Mouse (Mus musculus) MEL (cell line): ENCODE measurements around the gene Kifc1. TPM values are rescaled to one million over a fixed set of nuclear protein-coding genes. Genes with fewer than 3 reads are reported as not detected.

Source experiments
- DNase-seq: peaks from one replicate; pipeline ENCODE4 v3.0.0; 2011; ENCODE audit warnings: low read depth, low spot score
- H3K27ac ChIP-seq: 2 replicates; pipeline ENCODE4 v1.5.1; 2012; ENCODE audit warnings: low read depth, mild to moderate bottlenecking, control low read depth, low read length, moderate library complexity; ENCODE audit not compliant: control insufficient read depth
- H3K27me3 ChIP-seq, 2 experiments: fragments of 150-350 bp in 1 of 2; sonication (generic) in 1 of 2; 2 replicates each; pipeline ENCODE4 v1.6.1; 2012; ENCODE audit warnings: low read length in 2 of 2, mild to moderate bottlenecking in 2 of 2, improper control_type of control experiment in 1 of 2, moderate library complexity in 1 of 2; ENCODE audit not compliant: insufficient read depth in 2 of 2, control insufficient read depth in 1 of 2
- H3K36me3 ChIP-seq, 2 experiments: 2 replicates each; pipeline ENCODE4 v1.6.1; 2012 to 2014; ENCODE audit warnings: low read length in 2 of 2, improper control_type of control experiment in 1 of 2, inconsistent platforms in 1 of 2, mild to moderate bottlenecking in 1 of 2; ENCODE audit not compliant: insufficient read depth in 2 of 2, control insufficient read depth in 1 of 2
- H3K4me1 ChIP-seq, 2 experiments: fragments of 150-350 bp in 1 of 2; sonication (generic) in 1 of 2; 2 replicates each; pipeline ENCODE4 v1.6.1; 2012; ENCODE audit warnings: low read length in 2 of 2, improper control_type of control experiment in 1 of 2, mild to moderate bottlenecking in 1 of 2; ENCODE audit not compliant: insufficient read depth in 2 of 2, control insufficient read depth in 1 of 2
- H3K4me3 ChIP-seq, 2 experiments: fragments of 150-350 bp in 1 of 2; sonication (generic) in 1 of 2; 2 replicates each; pipeline ENCODE4 v1.5.1; 2012; ENCODE audit warnings: low read depth in 2 of 2, low read length in 2 of 2, mild to moderate bottlenecking in 2 of 2, moderate library complexity in 2 of 2, control low read depth in 1 of 2, improper control_type of control experiment in 1 of 2; ENCODE audit not compliant: control insufficient read depth in 1 of 2, insufficient read depth in 1 of 2
- H3K79me2 ChIP-seq: 2 replicates; pipeline ENCODE4 v1.6.1; 2012; ENCODE audit warnings: mild to moderate bottlenecking, low read length, moderate library complexity; ENCODE audit not compliant: control insufficient read depth, poor library complexity, insufficient read depth
- H3K9ac ChIP-seq: 2 replicates; pipeline ENCODE4 v1.6.1; 2012; ENCODE audit warnings: low read depth, mild to moderate bottlenecking, control low read depth, low read length, moderate library complexity; ENCODE audit not compliant: control insufficient read depth, poor library complexity, severe bottlenecking
- H3K9me3 ChIP-seq: fragments of 150-350 bp; sonication (generic); replicated peaks from 2 replicates; pipeline ENCODE4 v1.6.1; 2012; ENCODE audit warnings: mild to moderate bottlenecking, low read length, improper control_type of control experiment, moderate library complexity; ENCODE audit not compliant: insufficient read depth
- BHLHE40 ChIP-seq: IDR thresholded peaks from 2 replicates; pipeline ENCODE4 v1.6.1; 2012; ENCODE audit warnings: low read depth, mild to moderate bottlenecking, inconsistent platforms, low read length, improper control_type of control experiment, borderline replicate concordance
- CTCF ChIP-seq, 3 experiments: IDR thresholded peaks in 2 of 3; conservative IDR thresholded peaks in 1 of 3; 2 replicates each; pipeline ENCODE4 v1.5.1; 2011 to 2012; ENCODE audit warnings: low read length in 3 of 3, low read depth in 2 of 3, mild to moderate bottlenecking in 2 of 3, improper control_type of control experiment in 1 of 3, inconsistent platforms in 1 of 3, mixed read lengths in 1 of 3, moderate library complexity in 1 of 3; ENCODE audit not compliant: control insufficient read depth in 1 of 3, insufficient read depth in 1 of 3, poor library complexity in 1 of 3, severe bottlenecking in 1 of 3
- E2F4 ChIP-seq: IDR thresholded peaks from 2 replicates; pipeline ENCODE4 v1.6.1; 2011; ENCODE audit warnings: low read depth, low read length, improper control_type of control experiment, borderline replicate concordance
- ELF1 ChIP-seq: IDR thresholded peaks from 2 replicates; pipeline ENCODE4 v1.6.1; 2014; ENCODE audit warnings: low read depth, mild to moderate bottlenecking, inconsistent platforms, low read length, improper control_type of control experiment, moderate library complexity
- ETS1 ChIP-seq: IDR thresholded peaks from 2 replicates; pipeline ENCODE4 v1.6.1; 2012; ENCODE audit warnings: low read depth, mild to moderate bottlenecking, inconsistent platforms, low read length, improper control_type of control experiment, moderate library complexity
- GABPA ChIP-seq: IDR thresholded peaks from 2 replicates; pipeline ENCODE4 v1.6.1; 2012; ENCODE audit warnings: low read depth, mild to moderate bottlenecking, inconsistent platforms, low read length, improper control_type of control experiment, moderate library complexity
- HCFC1 ChIP-seq: IDR thresholded peaks from 2 replicates; pipeline ENCODE4 v1.6.1; 2012; ENCODE audit warnings: low read depth, mild to moderate bottlenecking, inconsistent platforms, low read length, improper control_type of control experiment, moderate library complexity
- MAFK ChIP-seq: IDR thresholded peaks from 2 replicates; pipeline ENCODE4 v1.6.1; 2011; ENCODE audit warnings: low read depth, mild to moderate bottlenecking, low read length, improper control_type of control experiment, borderline replicate concordance
- MYB ChIP-seq: IDR thresholded peaks from 2 replicates; pipeline ENCODE4 v1.6.1; 2011; ENCODE audit warnings: mild to moderate bottlenecking, low read depth, low read length, improper control_type of control experiment
- NRF1 ChIP-seq: IDR thresholded peaks from 2 replicates; pipeline ENCODE4 v1.6.1; 2014; ENCODE audit warnings: low read depth, mild to moderate bottlenecking, inconsistent platforms, low read length, improper control_type of control experiment, moderate library complexity; ENCODE audit not compliant: poor library complexity, insufficient read depth, severe bottlenecking
- POLR2A ChIP-seq, 2 experiments: IDR thresholded peaks; 2 replicates each; pipeline ENCODE4 v1.6.1; 2011 to 2012; ENCODE audit warnings: low read length in 2 of 2, mild to moderate bottlenecking in 2 of 2, control low read depth in 1 of 2, improper control_type of control experiment in 1 of 2, low read depth in 1 of 2, moderate library complexity in 1 of 2; ENCODE audit not compliant: control insufficient read depth in 1 of 2, insufficient read depth in 1 of 2, poor library complexity in 1 of 2
- POLR2AphosphoS5 ChIP-seq: IDR thresholded peaks from 2 replicates; pipeline ENCODE4 v1.6.1; 2012; ENCODE audit warnings: low read depth, borderline replicate concordance, mild to moderate bottlenecking, inconsistent platforms, low read length, moderate library complexity, mixed read lengths
- RAD21 ChIP-seq: IDR thresholded peaks from 2 replicates; pipeline ENCODE4 v1.6.1; 2011; ENCODE audit warnings: mild to moderate bottlenecking, low read depth, low read length, improper control_type of control experiment
- RCOR1 ChIP-seq: IDR thresholded peaks from 2 replicates; pipeline ENCODE4 v1.6.1; 2012; ENCODE audit warnings: low read depth, mild to moderate bottlenecking, inconsistent platforms, low read length, improper control_type of control experiment
- SMC3 ChIP-seq: IDR thresholded peaks from 2 replicates; pipeline ENCODE4 v1.6.1; 2011; ENCODE audit warnings: low read depth, low read length, improper control_type of control experiment
- TBP ChIP-seq: IDR thresholded peaks from 2 replicates; pipeline ENCODE4 v1.8.0; 2011; ENCODE audit warnings: low read depth, low read length, improper control_type of control experiment
- ZC3H11A ChIP-seq: IDR thresholded peaks from 2 replicates; pipeline ENCODE4 v1.6.1; 2012; ENCODE audit warnings: low read depth, mild to moderate bottlenecking, inconsistent platforms, low read length, improper control_type of control experiment
- ZNF384 ChIP-seq: IDR thresholded peaks from 2 replicates; pipeline ENCODE4 v1.6.1; 2012; ENCODE audit warnings: low read depth, mild to moderate bottlenecking, inconsistent platforms, low read length, improper control_type of control experiment
- polyA plus RNA-seq, 2 experiments: library from polyadenylated mRNA; stranded (reverse) in 1 of 2; unstranded in 1 of 2; fragments of >175 nt in 1 of 2; fragments of >200 nt in 1 of 2; gene quantifications; 2 replicates each; pipeline versions ENCODE4 v1.2.1 to v1.2.4; 2012; ENCODE audit warnings: low replicate concordance in 2 of 2, low read depth in 1 of 2; ENCODE audit not compliant: insufficient read length in 2 of 2, insufficient read depth in 1 of 2, missing spikeins in 1 of 2
- total RNA-seq: library from RNA; depleted of rRNA; stranded (reverse); fragments of 300-350 nt; gene quantifications from 2 replicates; pipeline ENCODE4 v1.2.3, GENCODE M21; 2012

Gene Kifc1
- total and polyA plus RNA-seq, 3 experiments, result 17.1 to 53.5 TPM; not detected in 1

GRCm38 (mm10) chr17:33911052-33911812, 20.8 kb upstream of the Kifc1 start:
- no peak overlapping the region for H3K4me3 ChIP-seq
- peaks cover 4 to 20% of the 10 kb centered on the region in 2 experiments; a peak in 3 of 4 replicates for H3K4me1 ChIP-seq

GRCm38 (mm10) chr17:33910346-33911051, 20.0 kb upstream of the Kifc1 start:
- H3K4me1 ChIP-seq, result peaks cover 4 to 20% of the 10 kb centered on the region in 2 experiments; a peak in 3 of 4 replicates
- peak overlapping the region; percentile 91 for H3K9ac ChIP-seq
- H3K27ac ChIP-seq, result no peak overlapping the region
- peak; percentile 58 for DNase-seq
- H3K9me3 ChIP-seq, result no peaks in the 10 kb centered on the region
- peaks cover 0 to 16% of the 10 kb centered on the region in 2 experiments for H3K36me3 ChIP-seq
- peak overlapping the region; percentile 76 to 90 for H3K4me3 ChIP-seq
- H3K27me3 ChIP-seq, result no peaks in the 10 kb centered on the region
- TF ChIP-seq POLR2A (IDR thresholded peaks at IDR 0.05; ENCODE audit: control insufficient read depth in 1 of 2, insufficient read depth in 1 of 2, low read depth in 1 of 2, low read length in 2 of 2, poor library complexity in 1 of 2), result no peak
- peak in 2 of 3 experiments; percentile 29 to 61; a peak in 4 of 6 replicates for TF ChIP-seq CTCF (IDR thresholded peaks at IDR 0.05 in 2 of 3, conservative IDR thresholded peaks at IDR 0.05 in 1 of 3; ENCODE audit: control insufficient read depth in 1 of 3, insufficient read depth in 1 of 3, low read depth in 2 of 3, low read length in 3 of 3, poor library complexity in 1 of 3, severe bottlenecking in 1 of 3)
- no peak for TF ChIP-seq TBP
- TF ChIP-seq SMC3, result peak; percentile 36
- peak; percentile 65 for TF ChIP-seq ZNF384
- no peak for TF ChIP-seq BHLHE40
- TF ChIP-seq HCFC1, result no peak
- no peak for TF ChIP-seq ETS1
- H3K79me2 ChIP-seq, result peaks cover 32% of the 10 kb centered on the region

More at GRCm38 (mm10) chr17:33911052-33911812, 20.8 kb upstream of the Kifc1 start:
- Histone ChIP-seq H3K27ac (no peak overlapping the region), H3K36me3 (peaks cover 0 to 16% of the 10 kb centered on the region in 2 experiments), H3K9ac (no peak overlapping the region), H3K9me3 (no peaks in the 10 kb centered on the region), H3K79me2 (peaks cover 32% of the 10 kb centered on the region), H3K27me3 (no peaks in the 10 kb centered on the region)
- DNase-seq, result no peak
- TF ChIP-seq POLR2AphosphoS5 (no peak), RAD21 (no peak), ETS1 (no peak), E2F4 (no peak), HCFC1 (no peak), ELF1 (no peak), MYB (no peak), GABPA (no peak), MAFK (no peak), NRF1 (no peak), ZC3H11A (no peak), RCOR1 (no peak)
